Mouse (Mus musculus) lung, embryonic 14.5 days (tissue): ENCODE measurements around the gene Gm49321. TPM values are rescaled to one million over a fixed set of nuclear protein-coding genes. Genes with fewer than 3 reads are reported as not detected.
A peak's percentile ranks its signal among the peaks of the same experiment; 100 is the strongest.

Source experiments
- ATAC-seq: fragments of 200-750 bp; cut with Nextera tagmentation; 2 replicates; pipeline ENCODE4 v1.8.0; 2017; ENCODE audit warnings: mild to moderate bottlenecking, moderate TSS enrichment, moderate library complexity; ENCODE audit not compliant: insufficient read depth
- DNase-seq: peaks from one replicate; pipeline ENCODE4 v3.0.0-alpha.2; 2015
- H3K27ac ChIP-seq: fragments of 300-500 bp; sonication (generic); 2 replicates; pipeline ENCODE4 v1.5.1; 2014; ENCODE audit warnings: low read depth, mild to moderate bottlenecking, moderate library complexity
- H3K27me3 ChIP-seq: fragments of 300-500 bp; sonication (generic); 2 replicates; pipeline ENCODE4 v1.6.1; 2014; ENCODE audit warnings: low read length, control low read depth; ENCODE audit not compliant: insufficient read depth
- H3K36me3 ChIP-seq: fragments of 300-500 bp; sonication (generic); 2 replicates; pipeline ENCODE4 v1.6.1; 2014; ENCODE audit warnings: control low read depth; ENCODE audit not compliant: insufficient read depth
- H3K4me1 ChIP-seq: fragments of 300-500 bp; sonication (generic); 2 replicates; pipeline ENCODE4 v1.6.1; 2014; ENCODE audit warnings: antibody characterized with exemption, control low read depth; ENCODE audit not compliant: insufficient read depth
- H3K4me2 ChIP-seq: fragments of 300-500 bp; sonication (generic); 2 replicates; pipeline ENCODE4 v1.6.1; 2014; ENCODE audit warnings: mild to moderate bottlenecking
- H3K4me3 ChIP-seq: fragments of 300-500 bp; sonication (generic); 2 replicates; pipeline ENCODE4 v1.5.1; 2014; ENCODE audit warnings: low read depth, low read length
- H3K9ac ChIP-seq: fragments of 300-500 bp; sonication (generic); 2 replicates; pipeline ENCODE4 v1.6.1; 2014
- H3K9me3 ChIP-seq: fragments of 300-500 bp; sonication (generic); 2 replicates; pipeline ENCODE4 v1.6.1; 2016; ENCODE audit warnings: low read depth, low read length, control low read depth
- CTCF ChIP-seq: IDR thresholded peaks from 2 replicates; pipeline ENCODE4 v1.5.1; 2016; ENCODE audit warnings: antibody characterized with exemption, low read depth
- WGBS: fragments of 180-500 bp; shearing (Covaris S2); extraction: QIAGEN DNeasy Blood & Tissue Kit; methylation state at CpG from one replicate; pipeline ENCODE4 v1.1.7; 2014; 5-methylcytosine and 5-hydroxymethylcytosine counted together
- polyA plus RNA-seq: library from polyadenylated mRNA; unstranded; fragments of >200 nt; fragmentation: Nextera tagmentation; extraction: Ambion mirVana; gene quantifications from 2 replicates; pipeline ENCODE4 v1.2.1, GENCODE M21; 2014

The Gm49321 gene
- polyA plus RNA-seq, 1 experiment from 2014 or later: 6.2 TPM

DNA sequence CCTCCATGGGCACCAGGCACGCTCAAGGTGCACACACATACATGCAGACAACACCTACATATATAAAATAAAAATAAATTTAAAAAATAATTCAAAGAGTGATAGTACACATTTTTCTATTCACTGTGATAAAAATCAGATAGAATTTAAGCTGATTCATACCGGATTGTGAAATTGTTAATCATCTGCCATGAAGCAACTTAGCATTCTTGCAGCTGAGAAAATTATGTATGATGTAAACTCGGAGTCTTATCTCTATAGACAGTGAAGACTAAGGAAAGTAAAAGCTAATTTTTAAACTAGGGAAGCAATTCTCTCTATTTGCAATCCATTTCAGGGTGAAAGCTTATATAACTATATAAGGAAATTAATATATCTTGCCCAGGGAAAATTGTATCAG, 41.0 kb upstream of the Gm49321 start:
- Histone ChIP-seq H3K27ac (no peak overlapping the region), H3K4me1 (no peaks in the 10 kb centered on the region; the same call in 1 of the 2 replicates), H3K36me3 (no peaks in the 10 kb centered on the region), H3K4me3 (no peak overlapping the region), H3K4me2 (no peak overlapping the region), H3K9me3 (no peaks in the 10 kb centered on the region), H3K27me3 (no peaks in the 10 kb centered on the region), H3K9ac (no peak overlapping the region)
- ATAC-seq (no peak), DNase-seq (no peak)
- 70% methylated on average over 3 of the region's 3 CpGs for WGBS
- no peak for TF ChIP-seq CTCF

DNA sequence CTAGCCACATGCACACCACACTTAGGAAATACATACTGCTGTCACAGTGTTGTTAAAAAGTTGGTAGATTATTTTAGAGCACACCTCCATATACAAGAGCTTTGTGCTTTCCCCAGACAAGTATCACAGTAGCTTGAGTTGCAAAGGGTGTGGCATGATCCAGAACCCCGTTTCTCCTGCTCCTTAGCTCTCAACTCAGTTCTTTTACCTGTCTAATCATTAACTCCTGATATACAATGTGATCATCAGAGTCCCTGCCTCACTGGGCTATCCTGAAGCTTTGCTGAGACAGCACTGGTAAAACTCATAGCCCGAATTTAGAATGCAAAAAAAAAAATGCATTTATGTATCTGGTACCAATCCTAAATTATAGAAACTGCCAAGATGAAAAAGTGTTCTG, 39.2 kb upstream of the Gm49321 start:
- H3K36me3 ChIP-seq: no peaks in the 10 kb centered on the region
- TF ChIP-seq CTCF: no peak
- H3K4me3 ChIP-seq: no peak overlapping the region
- no peak overlapping the region for H3K27ac ChIP-seq
- H3K9ac ChIP-seq: no peak overlapping the region
- H3K4me1 ChIP-seq: no peaks in the 10 kb centered on the region; the same call in 1 of the 2 replicates
- no peak for ATAC-seq
- H3K9me3 ChIP-seq: no peaks in the 10 kb centered on the region
- no peak overlapping the region for H3K4me2 ChIP-seq
- WGBS: 64% methylated on average over 2 of the region's 2 CpGs
- no peaks in the 10 kb centered on the region for H3K27me3 ChIP-seq
- DNase-seq: no peak

DNA sequence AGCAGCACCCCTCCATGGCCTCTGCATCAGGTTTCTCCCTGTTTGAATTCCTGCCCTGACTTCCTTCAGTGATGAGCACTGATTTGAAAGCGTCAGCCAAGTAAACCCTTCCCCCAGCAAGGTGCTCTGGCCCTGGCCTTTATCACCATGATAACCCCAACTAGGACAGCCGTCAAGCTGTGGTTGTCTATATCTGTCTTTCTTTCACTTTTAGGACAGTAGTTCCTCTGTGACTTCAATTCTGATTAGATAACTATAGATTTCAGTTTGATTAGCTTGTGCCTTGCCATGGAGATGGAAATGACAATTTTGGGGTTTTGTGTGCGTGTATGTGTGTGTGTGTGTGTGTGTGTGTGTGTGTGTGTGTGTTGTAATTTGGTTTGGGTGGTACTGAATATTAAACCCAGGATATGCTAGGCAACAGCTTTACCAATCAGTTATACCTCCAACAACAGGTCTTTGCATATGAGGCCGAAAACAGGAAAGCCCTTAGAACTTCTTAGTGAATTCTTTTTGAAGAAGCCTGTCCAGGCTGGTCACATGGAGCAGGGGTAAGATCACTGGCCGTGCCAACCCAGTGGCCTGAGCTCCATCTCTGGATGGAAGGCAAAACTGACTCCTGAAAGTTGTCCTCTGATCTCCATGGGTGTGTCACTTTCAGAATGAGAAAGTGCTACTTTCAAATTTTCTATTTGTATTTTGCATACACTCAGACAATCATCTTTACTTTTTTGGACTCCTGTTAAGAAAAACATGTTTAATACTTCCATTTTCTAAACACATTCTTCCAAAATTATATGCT, 33.1 kb upstream of the Gm49321 start:
- Histone ChIP-seq H3K4me3 (no peak overlapping the region), H3K9ac (no peak overlapping the region), H3K4me1 (0 out of 2 replicates have a peak, but pooled peaks cover 3% of the 10 kb centered on the region), H3K36me3 (no peaks in the 10 kb centered on the region), H3K9me3 (no peaks in the 10 kb centered on the region), H3K27ac (no peak overlapping the region), H3K4me2 (no peak overlapping the region), H3K27me3 (no peaks in the 10 kb centered on the region)
- no peak for DNase-seq
- 70% methylated on average over 5 of the region's 5 CpGs for WGBS
- TF ChIP-seq CTCF: no peak
- no peak for ATAC-seq

DNA sequence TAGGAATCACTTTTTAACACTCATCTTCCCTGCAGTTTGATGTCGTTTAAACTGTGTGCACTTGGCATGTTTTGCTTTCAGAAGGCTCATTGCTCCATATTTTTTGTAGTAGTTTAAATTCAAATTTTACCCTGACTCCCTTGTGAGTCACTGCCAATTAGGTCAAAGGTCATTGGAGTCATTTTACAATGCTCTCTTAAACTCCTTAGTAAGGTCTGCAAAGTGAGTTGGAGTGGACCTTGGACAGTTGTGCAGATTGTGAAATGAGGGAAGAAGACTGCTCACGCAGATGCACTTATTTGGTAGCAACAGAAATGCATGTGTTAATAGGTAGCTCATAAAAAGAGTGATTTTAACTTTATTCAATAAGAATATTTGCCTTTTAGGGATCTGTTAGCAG, 32.4 kb upstream of the Gm49321 start:
- Histone ChIP-seq H3K4me3 (no peak overlapping the region), H3K9ac (no peak overlapping the region), H3K9me3 (no peaks in the 10 kb centered on the region), H3K36me3 (no peaks in the 10 kb centered on the region), H3K4me2 (no peak overlapping the region), H3K27me3 (no peaks in the 10 kb centered on the region), H3K4me1 (0 out of 2 replicates have a peak, but pooled peaks cover 3% of the 10 kb centered on the region), H3K27ac (no peak overlapping the region)
- DNase-seq (peak; percentile 45), ATAC-seq (no peak)
- 36% methylated on average over 2 of the region's 2 CpGs for WGBS
- TF ChIP-seq CTCF: no peak

DNA sequence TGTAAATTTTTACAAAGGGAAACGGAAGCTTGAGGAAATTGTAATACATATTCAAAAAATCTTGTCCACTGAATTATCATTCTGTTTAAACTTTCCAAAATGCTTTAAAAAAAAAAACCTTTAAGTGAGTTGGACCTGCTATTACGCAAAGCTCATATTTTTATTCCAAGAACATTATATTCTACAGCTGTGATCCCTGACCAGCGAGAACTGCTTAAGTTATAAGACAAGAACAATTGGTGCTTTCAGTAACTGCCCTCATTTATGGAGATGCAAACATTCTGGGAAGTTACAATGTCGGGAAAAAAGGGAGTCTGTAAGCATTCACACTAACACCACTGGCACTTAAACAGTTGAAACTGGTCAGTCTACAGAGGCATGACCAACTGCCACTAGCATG, 31.9 kb upstream of the Gm49321 start:
- Histone ChIP-seq H3K27ac (no peak overlapping the region), H3K9me3 (no peaks in the 10 kb centered on the region), H3K4me3 (no peak overlapping the region), H3K4me1 (0 out of 2 replicates have a peak, but pooled peaks cover 3% of the 10 kb centered on the region), H3K27me3 (no peaks in the 10 kb centered on the region), H3K9ac (no peak overlapping the region), H3K36me3 (no peaks in the 10 kb centered on the region), H3K4me2 (no peak overlapping the region)
- ATAC-seq: no peak
- DNase-seq: no peak
- TF ChIP-seq CTCF: no peak
- 65% methylated on average over 4 of the region's 4 CpGs for WGBS

DNA sequence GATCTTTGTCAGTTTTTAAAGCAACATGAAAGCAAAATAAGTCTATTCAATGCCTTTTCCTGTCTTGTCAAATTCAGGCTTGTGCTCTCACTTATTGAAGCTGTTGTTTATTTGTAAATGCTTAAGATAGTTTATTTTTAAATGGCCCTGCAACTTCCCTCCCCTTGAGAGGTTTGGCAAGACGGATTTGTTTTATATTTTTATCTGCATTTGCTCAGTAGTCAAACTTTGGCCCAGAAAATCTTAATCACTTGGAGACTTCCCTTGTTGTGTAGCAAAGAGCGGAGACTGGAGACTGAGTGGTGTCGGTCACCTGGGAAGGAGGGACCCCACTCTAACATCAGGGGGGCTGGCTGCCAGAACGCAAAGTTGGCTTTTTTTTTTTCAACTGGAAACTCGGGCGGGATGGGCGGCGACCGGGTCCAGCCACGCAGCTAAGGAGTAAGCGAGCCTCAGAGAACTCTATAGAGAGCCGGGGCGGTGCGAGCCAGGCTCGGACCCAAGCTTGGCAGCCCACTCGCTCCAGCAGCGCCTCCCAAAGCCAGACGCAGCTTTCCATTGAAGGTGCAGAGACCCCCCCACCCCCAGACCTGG, 30.3 kb upstream of the Gm49321 start:
- Histone ChIP-seq H3K9ac (peak overlapping the region; percentile 46), H3K9me3 (no peaks in the 10 kb centered on the region), H3K4me1 (peaks cover 8% of the 10 kb centered on the region; the same call in 1 of the 2 replicates), H3K27ac (peak overlapping the region; percentile 99), H3K36me3 (no peaks in the 10 kb centered on the region), H3K4me3 (peak overlapping the region; percentile 90), H3K4me2 (peak overlapping the region; percentile 82), H3K27me3 (no peaks in the 10 kb centered on the region)
- DNase-seq (no peak), ATAC-seq (peak; percentile 91)
- TF ChIP-seq CTCF: no peak
- WGBS: under 1% methylated on average over 18 of the region's 18 CpGs

DNA sequence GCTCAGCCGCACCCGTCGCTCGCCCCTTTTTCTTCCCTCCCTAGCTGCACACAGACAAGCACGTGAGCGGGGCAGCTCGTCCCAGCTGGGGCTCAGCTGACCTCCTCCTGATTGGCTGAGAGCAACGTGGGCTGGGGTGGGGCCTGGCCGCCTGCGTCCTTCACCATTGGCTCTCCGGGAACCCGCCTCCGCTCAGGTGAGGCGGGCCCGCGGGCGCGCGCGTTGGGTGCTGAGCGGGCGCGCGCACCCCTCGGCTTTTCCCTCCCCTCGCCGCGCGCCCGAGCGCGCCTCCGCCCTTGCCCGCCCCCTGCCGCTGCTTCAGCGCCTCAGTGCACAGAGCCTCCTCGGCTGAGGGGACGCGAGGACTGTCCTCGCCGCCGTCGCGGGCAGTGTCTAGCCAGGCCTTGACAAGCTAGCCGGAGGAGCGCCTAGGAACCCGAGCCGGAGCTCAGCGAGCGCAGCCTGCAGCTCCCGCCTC, 29.7 kb upstream of the Gm49321 start:
- ATAC-seq: peak; percentile 100
- peak overlapping the region; percentile 99 for H3K27ac ChIP-seq
- H3K9me3 ChIP-seq: no peaks in the 10 kb centered on the region
- under 1% methylated on average over 51 of the region's 51 CpGs for WGBS
- H3K4me3 ChIP-seq: peak overlapping the region; percentile 90
- peak overlapping the region; percentile 99 for H3K9ac ChIP-seq
- peak; percentile 98 for DNase-seq
- H3K4me1 ChIP-seq: peaks cover 8% of the 10 kb centered on the region; the same call in 1 of the 2 replicates
- peak overlapping the region; percentile 82 for H3K4me2 ChIP-seq
- no peaks in the 10 kb centered on the region for H3K27me3 ChIP-seq
- peak; percentile 57 for TF ChIP-seq CTCF
- no peaks in the 10 kb centered on the region for H3K36me3 ChIP-seq
